Mouse (Mus musculus) spleen, adult 2 months (tissue): Measurements from ENCODE around the gene Slc38a9. TPM values are rescaled to one million over a fixed set of nuclear protein-coding genes. Genes with fewer than 3 reads are reported as not detected.

ENCODE experiments used
- DNase-seq, 2 experiments: peaks; one replicate each; pipeline versions ENCODE4 v3.0.0 to v3.0.0-alpha.2; 2012 to 2021; ENCODE audit warnings: low spot score in 2 of 2, low read depth in 1 of 2
- H3K27ac ChIP-seq: fragments of 200-500 bp; 2 replicates; pipeline ENCODE4 v1.5.1; 2012; ENCODE audit warnings: low read length, inconsistent platforms; ENCODE audit not compliant: insufficient read depth
- H3K27me3 ChIP-seq: fragments of 200-500 bp; 2 replicates; pipeline ENCODE4 v1.6.1; 2012; ENCODE audit warnings: mild to moderate bottlenecking, moderate library complexity, low read length, inconsistent platforms; ENCODE audit not compliant: control insufficient read depth, insufficient read depth
- H3K36me3 ChIP-seq: fragments of 200-500 bp; 2 replicates; pipeline ENCODE4 v1.6.1; 2012; ENCODE audit warnings: mild to moderate bottlenecking, low read length, inconsistent platforms; ENCODE audit not compliant: control insufficient read depth, insufficient read depth
- H3K4me1 ChIP-seq: fragments of 200-500 bp; 2 replicates; pipeline ENCODE4 v1.6.1; 2011; ENCODE audit warnings: inconsistent platforms; ENCODE audit not compliant: control insufficient read depth, insufficient read depth, insufficient read length
- H3K4me3 ChIP-seq: fragments of 200-500 bp; 2 replicates; pipeline ENCODE4 v1.5.1; 2011; ENCODE audit warnings: mild to moderate bottlenecking, inconsistent platforms; ENCODE audit not compliant: insufficient read depth, insufficient read length; ENCODE audit errors: extremely low read depth
- CTCF ChIP-seq: fragments of 200-500 bp; IDR thresholded peaks from 2 replicates; pipeline ENCODE4 v1.5.1; 2011; ENCODE audit warnings: mild to moderate bottlenecking, inconsistent platforms; ENCODE audit not compliant: insufficient read depth, insufficient read length, insufficient replicate concordance; ENCODE audit errors: extremely low read depth
- POLR2A ChIP-seq: fragments of 200-500 bp; IDR thresholded peaks from 2 replicates; pipeline ENCODE4 v1.6.1; 2011; ENCODE audit warnings: low read depth, low read length, inconsistent platforms
- WGBS: fragments of 180-500 bp; shearing (Covaris S2); methylation state at CpG from one replicate; pipeline ENCODE4 v1.1.7; 2018; 5-methylcytosine and 5-hydroxymethylcytosine counted together
- polyA plus RNA-seq: library from polyadenylated mRNA; depleted of rRNA; stranded (reverse); fragments of >200 nt; gene quantifications from 2 replicates; pipeline ENCODE4 v1.2.3, GENCODE M21; 2012

The Slc38a9 gene
- polyA plus RNA-seq, 1 experiment, result 22.0 TPM

DNA sequence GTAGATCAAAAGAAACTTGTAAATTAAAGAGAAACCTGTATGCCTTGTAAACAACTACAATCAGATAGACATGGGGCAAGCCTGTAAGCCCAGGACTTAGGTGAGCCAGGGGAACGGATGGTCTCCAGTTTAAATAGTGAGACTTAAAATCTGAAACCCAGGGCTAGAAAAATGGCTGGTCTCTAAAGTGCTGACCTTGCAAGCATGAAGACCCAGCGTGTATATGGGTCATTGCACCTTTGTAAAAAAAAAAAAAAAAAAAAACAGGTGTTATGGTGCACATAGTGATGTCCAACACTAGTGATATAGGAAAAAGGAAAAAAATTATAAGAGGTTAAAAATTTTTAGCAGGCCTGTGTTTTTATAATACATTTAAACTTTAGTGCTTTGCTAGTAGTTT is 1.1 kb downstream of the Slc38a9 start:
- Histone ChIP-seq H3K36me3 (no peaks in the 10 kb centered on the region; the same call in 1 of the 2 replicates), H3K27me3 (no peaks in the 10 kb centered on the region), H3K27ac (no peak overlapping the region), H3K4me1 (no peaks in the 10 kb centered on the region; the same call in 1 of the 2 replicates), H3K4me3 (no peak overlapping the region)
- WGBS, result 77% methylated on average over 2 of the region's 2 CpGs
- TF ChIP-seq CTCF (no peak), POLR2A (no peak)
- no peak for DNase-seq

DNA sequence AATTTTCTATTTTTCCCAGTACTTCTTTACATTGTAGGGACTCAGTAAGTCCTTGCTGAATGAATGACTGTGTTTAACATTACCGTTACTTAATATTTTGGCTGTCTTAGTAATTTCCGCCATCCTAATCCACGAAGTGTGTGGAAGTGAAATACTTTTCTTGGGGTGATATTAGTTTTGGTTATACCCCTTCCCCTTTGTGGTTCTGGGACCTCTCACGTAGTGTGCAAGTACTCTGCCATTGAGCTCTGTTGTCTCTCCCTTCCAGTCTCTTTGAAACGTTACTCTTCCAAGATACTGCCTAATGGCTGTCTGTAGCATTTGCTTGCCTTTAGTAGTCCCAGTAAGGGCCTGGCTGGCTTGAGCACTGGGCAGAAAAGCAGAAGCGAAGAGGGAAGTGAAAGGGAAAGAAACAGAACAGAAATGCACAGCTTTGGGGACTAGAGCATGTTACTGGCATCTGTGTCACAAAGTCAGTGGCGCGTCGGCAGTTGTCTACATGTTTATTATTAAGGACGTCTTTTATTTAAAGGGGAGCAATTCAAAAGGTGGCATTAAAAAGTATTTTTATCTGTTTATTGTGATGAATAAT is 6.0 kb downstream of the Slc38a9 start:
- peak overlapping the region; percentile 72 for H3K27ac ChIP-seq

DNA sequence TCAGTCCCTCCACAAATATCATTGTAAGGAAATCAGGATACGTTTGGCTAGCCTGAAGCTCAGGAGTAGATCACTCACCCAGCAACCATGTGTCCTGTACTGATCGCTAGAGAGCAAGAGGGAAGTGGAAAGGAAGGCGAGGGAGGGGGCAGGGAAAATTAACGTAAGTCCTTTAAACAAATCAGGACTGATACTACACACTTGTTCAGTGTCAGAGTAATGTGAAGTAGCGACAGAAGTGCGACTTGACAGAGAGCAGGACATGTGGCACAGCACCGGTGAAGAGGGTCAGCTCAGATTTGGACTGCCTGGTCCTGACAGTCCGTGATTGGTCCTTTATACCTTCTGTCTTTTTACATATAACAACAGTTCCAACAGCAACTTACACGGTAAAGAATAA is 6.7 kb downstream of the Slc38a9 start:
- no peaks in the 10 kb centered on the region for H3K27me3 ChIP-seq
- peak overlapping the region; percentile 70 for H3K27ac ChIP-seq
- H3K4me1 ChIP-seq, result no peaks in the 10 kb centered on the region; the same call in 1 of the 2 replicates
- TF ChIP-seq POLR2A (no peak), CTCF (no peak)
- 47% methylated on average over 9 of the region's 9 CpGs for WGBS
- H3K4me3 ChIP-seq, result peak overlapping the region; percentile 35
- DNase-seq, result peak in 1 of 2 experiments; percentile 38
- H3K36me3 ChIP-seq, result peaks cover 5% of the 10 kb centered on the region

More for the DNA sequence above, 6.0 kb downstream of the Slc38a9 start:
- Histone ChIP-seq H3K4me3 (peak overlapping the region; percentile 35; the same call in 1 of the 2 replicates), H3K4me1 (no peaks in the 10 kb centered on the region; the same call in 1 of the 2 replicates), H3K27me3 (no peaks in the 10 kb centered on the region), H3K36me3 (peaks cover 4% of the 10 kb centered on the region)
- TF ChIP-seq POLR2A, result no peak
- TF ChIP-seq CTCF, result no peak
- DNase-seq, result peak; percentile 31 to 63
- WGBS, result 36% methylated on average over 10 of the region's 10 CpGs

DNA sequence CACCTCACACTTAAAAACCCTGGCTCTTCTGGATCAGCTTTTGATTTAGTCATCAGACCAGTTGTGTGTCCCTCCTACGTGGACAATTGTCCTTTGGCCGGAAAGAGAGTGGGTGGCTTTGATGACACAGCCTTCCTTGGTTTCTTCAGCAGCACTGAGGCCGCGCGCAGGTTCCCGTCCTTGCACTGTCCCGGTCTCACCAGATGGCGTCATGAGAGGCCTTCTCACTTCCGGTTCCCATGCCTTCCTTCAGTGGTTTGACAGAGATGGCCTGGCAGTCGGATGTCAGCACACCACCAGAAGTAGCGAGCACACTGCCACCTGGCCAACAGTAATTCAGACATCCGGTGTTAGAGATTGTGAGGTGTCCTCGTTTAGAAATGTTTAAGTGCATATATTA is 11.2 kb downstream of the Slc38a9 start:
- no peak for DNase-seq
- H3K4me1 ChIP-seq, result no peaks in the 10 kb centered on the region; the same call in 1 of the 2 replicates
- WGBS, result 90% methylated on average over 13 of the region's 13 CpGs
- no peaks in the 10 kb centered on the region for H3K27me3 ChIP-seq
- no peak overlapping the region for H3K27ac ChIP-seq
- peaks cover 5% of the 10 kb centered on the region for H3K36me3 ChIP-seq
- H3K4me3 ChIP-seq, result no peak overlapping the region
- TF ChIP-seq CTCF, result no peak
- TF ChIP-seq POLR2A, result no peak

DNA sequence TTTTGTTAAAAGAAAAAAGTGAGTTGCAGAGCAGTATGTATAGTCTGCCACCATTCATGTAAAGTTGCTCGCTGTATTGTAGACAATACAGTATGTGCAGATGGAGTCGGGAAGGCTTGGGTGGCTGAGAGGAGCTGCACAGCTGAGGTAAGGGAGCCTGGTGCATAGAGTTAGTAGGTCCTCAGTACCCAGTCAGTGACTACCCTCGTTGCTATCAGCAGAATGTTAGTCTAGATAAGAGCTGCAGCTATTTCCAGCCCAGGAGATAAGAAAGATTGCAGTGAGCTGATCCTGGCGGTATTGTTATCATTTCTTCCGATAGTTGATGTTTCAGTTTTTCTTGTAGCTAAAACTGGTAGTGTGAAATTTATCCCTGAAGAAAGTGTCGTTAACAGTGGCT is 12.2 kb downstream of the Slc38a9 start:
- 79% methylated on average over 6 of the region's 6 CpGs for WGBS
- Histone ChIP-seq H3K36me3 (peaks cover 5% of the 10 kb centered on the region), H3K27me3 (no peaks in the 10 kb centered on the region), H3K4me1 (no peaks in the 10 kb centered on the region), H3K27ac (no peak overlapping the region), H3K4me3 (no peak overlapping the region)
- no peak for DNase-seq
- TF ChIP-seq POLR2A (no peak), CTCF (no peak)

DNA sequence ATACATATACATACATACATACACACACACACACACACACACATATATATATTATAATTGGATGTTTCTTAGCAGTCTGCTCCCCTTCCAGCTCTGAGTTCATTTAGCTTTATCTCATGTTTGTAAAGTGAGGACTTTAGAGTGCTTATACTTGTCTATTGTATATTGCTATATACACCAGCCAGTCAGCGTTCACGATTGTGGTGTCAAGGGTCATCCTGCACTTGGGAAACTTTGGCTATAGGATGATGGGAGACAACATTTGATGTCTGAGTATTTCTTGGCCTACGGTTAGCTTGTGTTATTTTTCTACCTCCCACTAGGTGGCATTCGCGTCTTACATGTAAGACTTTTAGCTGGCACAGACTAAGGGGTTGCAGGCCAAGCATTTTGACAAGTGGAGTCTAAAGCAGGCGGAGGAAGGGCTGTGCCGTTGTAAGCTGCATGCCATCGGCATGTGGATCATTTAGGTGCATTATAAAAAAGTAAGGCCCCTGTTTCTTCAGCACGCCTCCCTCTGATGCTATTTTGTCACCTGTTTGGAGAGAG is 13.4 kb downstream of the Slc38a9 start:
- Histone ChIP-seq H3K36me3 (peaks cover 5% of the 10 kb centered on the region), H3K27me3 (no peaks in the 10 kb centered on the region), H3K4me1 (no peaks in the 10 kb centered on the region), H3K4me3 (no peak overlapping the region), H3K27ac (no peak overlapping the region)
- 23% methylated on average over 9 of the region's 9 CpGs for WGBS
- TF ChIP-seq CTCF, result peak; percentile 42; the same call in 1 of the 2 replicates
- TF ChIP-seq POLR2A, result no peak
- peak; percentile 30 to 34 for DNase-seq

DNA sequence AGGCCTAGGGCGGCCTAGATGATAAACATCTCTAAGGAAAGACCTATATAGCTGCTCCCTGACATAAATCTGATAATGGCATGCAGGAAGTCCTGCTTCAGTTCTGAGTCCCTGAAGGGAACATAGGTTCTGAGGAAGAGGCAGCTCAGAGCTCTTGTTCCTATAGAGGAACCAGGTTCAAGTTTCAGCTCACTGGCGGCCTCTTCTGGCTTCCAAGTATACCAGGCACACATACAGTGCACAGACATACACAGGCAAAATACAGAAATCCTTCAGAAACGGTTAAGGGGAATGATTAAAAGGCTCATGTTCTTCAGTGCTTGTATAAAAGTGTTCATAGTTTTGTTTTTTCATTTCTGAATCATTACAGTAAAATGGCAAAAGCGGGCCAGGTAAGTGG is 17.6 kb downstream of the Slc38a9 start:
- H3K36me3 ChIP-seq, result no peaks in the 10 kb centered on the region; the same call in 1 of the 2 replicates
- WGBS, result 94% methylated on average over 4 of the region's 4 CpGs
- DNase-seq, result no peak
- no peak overlapping the region for H3K27ac ChIP-seq
- TF ChIP-seq POLR2A, result no peak
- no peak for TF ChIP-seq CTCF
- no peak overlapping the region for H3K4me3 ChIP-seq
- H3K27me3 ChIP-seq, result no peaks in the 10 kb centered on the region
- H3K4me1 ChIP-seq, result no peaks in the 10 kb centered on the region
